Mouse (Mus musculus) embryonic facial prominence, embryonic 13.5 days (tissue): ENCODE measurements at regions not wholly inside any gene's neighbourhood (a gene's known extent, or its start where the extent isn't known, plus 50 kb on each side); places are given as distances from the start of the nearest gene placed in this dataset.

ENCODE experiments used
- ATAC-seq: fragments of 200-750 bp; cut with Nextera tagmentation; 2 replicates; pipeline ENCODE4 v1.8.0; 2017; ENCODE audit warnings: low read depth; ENCODE audit not compliant: insufficient number of reproducible peaks, insufficient read depth, low FRiP score, low TSS enrichment
- H3K27ac ChIP-seq: fragments of 300-500 bp; sonication (generic); 2 replicates; pipeline ENCODE4 v1.5.1; 2015; ENCODE audit warnings: moderate library complexity, mild to moderate bottlenecking, inconsistent platforms
- H3K27me3 ChIP-seq: fragments of 300-500 bp; sonication (generic); 2 replicates; pipeline ENCODE4 v1.6.1; 2015; ENCODE audit warnings: mild to moderate bottlenecking, inconsistent platforms
- H3K36me3 ChIP-seq: fragments of 300-500 bp; sonication (generic); 2 replicates; pipeline ENCODE4 v1.6.1; 2015; ENCODE audit warnings: mild to moderate bottlenecking, inconsistent platforms
- H3K4me1 ChIP-seq: fragments of 300-500 bp; sonication (generic); 2 replicates; pipeline ENCODE4 v1.6.1; 2015; ENCODE audit warnings: inconsistent platforms
- H3K4me2 ChIP-seq: fragments of 300-500 bp; sonication (generic); 2 replicates; pipeline ENCODE4 v1.6.1; 2015; ENCODE audit warnings: moderate library complexity, mild to moderate bottlenecking, inconsistent platforms
- H3K4me3 ChIP-seq: fragments of 300-500 bp; sonication (generic); 2 replicates; pipeline ENCODE4 v1.5.1; 2015; ENCODE audit warnings: mild to moderate bottlenecking, inconsistent platforms
- H3K9ac ChIP-seq: fragments of 300-500 bp; sonication (generic); 2 replicates; pipeline ENCODE4 v1.6.1; 2015; ENCODE audit warnings: mild to moderate bottlenecking, inconsistent platforms
- H3K9me3 ChIP-seq: fragments of 300-500 bp; sonication (generic); 2 replicates; pipeline ENCODE4 v1.6.1; 2016; ENCODE audit warnings: inconsistent platforms
- WGBS: fragments of 180-500 bp; shearing (Covaris S2); methylation state at CpG from one replicate; pipeline ENCODE4 v1.1.7; 2015; ENCODE audit warnings: mixed read lengths; 5-methylcytosine and 5-hydroxymethylcytosine counted together

DNA sequence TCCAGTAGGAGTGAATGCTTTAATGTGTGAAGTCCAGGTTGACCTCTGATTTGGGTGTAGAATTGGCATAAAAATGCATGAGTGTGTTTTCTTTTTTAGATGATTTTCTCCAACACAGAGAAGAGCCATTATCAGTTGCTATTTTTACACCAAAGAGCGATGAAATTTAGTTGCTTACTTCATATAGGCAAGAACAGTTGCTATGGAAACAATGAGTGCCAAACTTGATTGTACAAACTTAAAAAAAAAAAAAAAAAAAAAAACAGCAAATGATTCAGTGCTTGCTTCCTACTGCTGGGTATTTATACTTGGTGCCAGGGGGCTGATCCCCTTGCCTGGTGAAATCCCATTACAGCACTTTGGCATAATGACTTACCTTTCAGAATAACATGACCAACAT, 268.0 kb downstream of the Sec23a start:
- no peaks in the 10 kb centered on the region for H3K4me1 ChIP-seq
- H3K27ac ChIP-seq: no peak overlapping the region
- ATAC-seq: no peak
- no peak overlapping the region for H3K4me3 ChIP-seq
- WGBS: 92% methylated on average over 1 of the region's 1 CpGs
- H3K27me3 ChIP-seq: no peaks in the 10 kb centered on the region
- H3K9ac ChIP-seq: no peak overlapping the region
- no peaks in the 10 kb centered on the region for H3K9me3 ChIP-seq
- no peaks in the 10 kb centered on the region for H3K36me3 ChIP-seq
- H3K4me2 ChIP-seq: no peak overlapping the region

- WGBS: 49% methylated on average over 1 of the region's 1 CpGs
- Histone ChIP-seq H3K4me1 (no peaks in the 10 kb centered on the region), H3K27ac (no peak overlapping the region), H3K9me3 (no peaks in the 10 kb centered on the region), H3K4me2 (no peak overlapping the region), H3K36me3 (no peaks in the 10 kb centered on the region), H3K4me3 (no peak overlapping the region), H3K9ac (no peak overlapping the region), H3K27me3 (no peaks in the 10 kb centered on the region)
- ATAC-seq: no peak
These were observed 283.7 kb downstream of the Sec23a start for GRCm38 (mm10) chr12:58728094-58728493.

- Histone ChIP-seq H3K9ac (no peak overlapping the region), H3K9me3 (no peaks in the 10 kb centered on the region), H3K27me3 (no peaks in the 10 kb centered on the region), H3K4me3 (no peak overlapping the region), H3K4me1 (no peaks in the 10 kb centered on the region), H3K36me3 (no peaks in the 10 kb centered on the region), H3K27ac (no peak overlapping the region), H3K4me2 (no peak overlapping the region)
- no peak for ATAC-seq
- WGBS: 87% methylated on average over 2 of the region's 2 CpGs
These were observed 284.3 kb downstream of the Sec23a start for GRCm38 (mm10) chr12:58727547-58727946.

- Histone ChIP-seq H3K9ac (no peak overlapping the region), H3K4me1 (no peaks in the 10 kb centered on the region), H3K4me3 (no peak overlapping the region), H3K27ac (no peak overlapping the region), H3K36me3 (no peaks in the 10 kb centered on the region), H3K4me2 (no peak overlapping the region), H3K9me3 (no peaks in the 10 kb centered on the region), H3K27me3 (no peaks in the 10 kb centered on the region)
- no peak for ATAC-seq
- WGBS: 82% methylated on average over 6 of the region's 6 CpGs
These were observed 293.9 kb downstream of the Sec23a start for GRCm38 (mm10) chr12:58717908-58718307.

- Histone ChIP-seq H3K27ac (no peak overlapping the region), H3K27me3 (no peaks in the 10 kb centered on the region), H3K4me1 (no peaks in the 10 kb centered on the region), H3K4me2 (no peak overlapping the region), H3K36me3 (no peaks in the 10 kb centered on the region), H3K4me3 (no peak overlapping the region), H3K9me3 (no peaks in the 10 kb centered on the region), H3K9ac (no peak overlapping the region)
- no peak for ATAC-seq
- 78% methylated on average over 1 of the region's 1 CpGs for WGBS
These were observed 297.6 kb downstream of the Sec23a start for GRCm38 (mm10) chr12:58714207-58714606.

- ATAC-seq: no peak
- H3K27ac ChIP-seq: no peak overlapping the region
- WGBS: 80% methylated on average over 5 of the region's 5 CpGs
- no peak overlapping the region for H3K4me3 ChIP-seq
- no peaks in the 10 kb centered on the region for H3K4me1 ChIP-seq
- no peak overlapping the region for H3K4me2 ChIP-seq
- no peaks in the 10 kb centered on the region for H3K9me3 ChIP-seq
- H3K27me3 ChIP-seq: no peaks in the 10 kb centered on the region
- H3K9ac ChIP-seq: no peak overlapping the region
- H3K36me3 ChIP-seq: no peaks in the 10 kb centered on the region
These were observed 316.1 kb downstream of the Sec23a start for GRCm38 (mm10) chr12:58695680-58696079.

DNA sequence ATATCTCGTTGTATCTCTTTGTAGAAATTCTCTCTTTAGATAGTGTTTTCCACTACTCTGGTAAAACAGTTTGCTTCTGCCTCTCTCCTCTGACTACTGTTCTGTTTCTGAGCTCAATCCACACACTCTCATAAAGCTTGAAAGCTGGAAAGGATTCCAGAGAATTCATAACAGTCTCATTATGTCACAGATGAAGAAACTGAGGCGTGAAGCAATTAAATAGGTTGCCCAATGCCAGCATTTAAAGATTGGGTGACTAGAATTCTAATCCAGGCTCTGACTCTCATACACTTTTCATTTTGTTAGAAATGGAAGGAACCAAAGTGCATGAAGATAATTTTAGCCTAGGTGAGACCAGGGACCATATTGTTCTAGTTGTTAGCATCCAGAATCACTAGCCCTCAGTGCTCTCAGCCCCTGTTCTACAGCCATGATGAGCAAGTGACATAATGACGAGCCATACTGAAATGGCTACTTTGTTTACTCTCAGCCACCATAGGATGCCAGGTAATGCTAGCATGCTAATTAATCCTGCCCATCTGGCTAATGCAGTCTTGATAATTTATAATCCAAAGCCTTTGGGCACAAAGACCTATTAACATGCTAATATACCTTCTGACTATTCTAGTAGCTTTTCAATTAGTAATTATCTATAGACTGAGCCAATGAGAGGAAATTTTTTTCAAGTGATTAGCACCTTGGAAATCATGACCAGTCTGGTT, 341.7 kb downstream of the Sec23a start:
- Histone ChIP-seq H3K4me3 (no peak overlapping the region), H3K4me2 (no peak overlapping the region), H3K9me3 (no peaks in the 10 kb centered on the region), H3K27me3 (no peaks in the 10 kb centered on the region), H3K4me1 (no peaks in the 10 kb centered on the region), H3K9ac (no peak overlapping the region), H3K36me3 (no peaks in the 10 kb centered on the region), H3K27ac (no peak overlapping the region)
- ATAC-seq: no peak
- 83% methylated on average over 3 of the region's 3 CpGs for WGBS

DNA sequence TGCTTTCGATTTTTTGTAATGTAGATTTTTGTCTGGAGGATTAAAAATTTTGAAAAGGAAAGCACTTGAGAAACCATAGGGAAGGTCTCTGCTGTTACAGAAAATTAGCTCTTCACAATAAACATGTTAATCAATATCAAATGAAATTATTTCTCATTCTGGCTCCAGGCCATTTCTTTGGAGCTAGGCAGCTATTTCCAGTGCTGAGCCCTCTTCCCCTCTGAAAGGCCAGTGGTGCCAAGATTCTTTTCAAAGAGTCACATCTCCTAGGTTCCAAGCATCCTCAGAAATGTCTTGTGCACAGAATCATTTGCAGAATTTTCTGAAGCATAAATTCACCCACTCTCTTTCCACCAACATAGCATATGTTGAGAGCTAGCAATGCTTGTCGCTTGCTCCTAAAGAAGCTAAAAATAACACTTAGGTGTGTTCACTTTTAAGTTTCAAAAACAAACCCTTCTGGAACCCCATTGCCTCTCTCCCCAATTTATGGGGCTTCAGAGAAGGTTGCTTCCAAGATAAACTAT, 357.2 kb downstream of the Sec23a start:
- no peak overlapping the region for H3K4me2 ChIP-seq
- no peaks in the 10 kb centered on the region for H3K27me3 ChIP-seq
- H3K4me1 ChIP-seq: no peaks in the 10 kb centered on the region; the same call in 1 of the 2 replicates
- no peak overlapping the region for H3K27ac ChIP-seq
- 91% methylated on average over 2 of the region's 2 CpGs for WGBS
- no peak overlapping the region for H3K9ac ChIP-seq
- H3K36me3 ChIP-seq: no peaks in the 10 kb centered on the region
- no peak for ATAC-seq
- no peaks in the 10 kb centered on the region for H3K9me3 ChIP-seq
- H3K4me3 ChIP-seq: no peak overlapping the region

DNA sequence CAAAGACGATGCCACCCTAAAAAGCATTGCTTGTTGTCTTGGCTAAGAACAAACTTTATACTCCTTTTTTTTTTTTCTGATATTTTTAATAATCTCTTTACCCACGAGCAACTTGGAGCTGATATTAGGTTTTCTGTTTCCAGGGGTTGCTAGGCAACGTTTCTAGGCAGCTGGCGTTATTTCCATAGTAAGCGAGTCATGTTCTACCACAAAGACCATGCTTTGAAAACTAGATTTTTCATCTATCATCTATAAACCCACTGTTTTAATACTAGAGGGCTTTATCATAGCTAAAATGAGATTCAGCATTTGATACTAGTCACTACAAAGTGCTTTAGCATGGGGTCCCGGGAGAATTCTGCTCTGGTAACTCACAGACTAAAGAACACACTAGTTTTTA, 358.1 kb downstream of the Sec23a start:
- no peaks in the 10 kb centered on the region for H3K27me3 ChIP-seq
- H3K9me3 ChIP-seq: no peaks in the 10 kb centered on the region
- H3K9ac ChIP-seq: no peak overlapping the region
- H3K4me3 ChIP-seq: no peak overlapping the region
- H3K27ac ChIP-seq: no peak overlapping the region
- no peak for ATAC-seq
- no peak overlapping the region for H3K4me2 ChIP-seq
- 68% methylated on average over 6 of the region's 6 CpGs for WGBS
- H3K4me1 ChIP-seq: no peaks in the 10 kb centered on the region; the same call in 1 of the 2 replicates
- H3K36me3 ChIP-seq: no peaks in the 10 kb centered on the region

GRCm38 (mm10) chr12:58653222-58653621, 358.6 kb downstream of the Sec23a start:
- H3K4me3 ChIP-seq: no peak overlapping the region
- no peak overlapping the region for H3K4me2 ChIP-seq
- H3K9ac ChIP-seq: no peak overlapping the region
- H3K27me3 ChIP-seq: no peaks in the 10 kb centered on the region
- H3K36me3 ChIP-seq: no peaks in the 10 kb centered on the region
- no peaks in the 10 kb centered on the region for H3K9me3 ChIP-seq
- ATAC-seq: no peak
- no peak overlapping the region for H3K27ac ChIP-seq
- 75% methylated on average over 6 of the region's 6 CpGs for WGBS
- H3K4me1 ChIP-seq: no peaks in the 10 kb centered on the region; the same call in 1 of the 2 replicates

- 92% methylated on average over 4 of the region's 4 CpGs for WGBS
- Histone ChIP-seq H3K9me3 (no peaks in the 10 kb centered on the region), H3K36me3 (no peaks in the 10 kb centered on the region), H3K4me3 (no peak overlapping the region), H3K4me2 (no peak overlapping the region), H3K27ac (no peak overlapping the region), H3K9ac (no peak overlapping the region), H3K4me1 (no peaks in the 10 kb centered on the region; the same call in 1 of the 2 replicates), H3K27me3 (no peaks in the 10 kb centered on the region)
- 0 out of 2 replicates have a peak, but pooled peaks have one; percentile 48 for ATAC-seq
These were observed 359.1 kb downstream of the Sec23a start for GRCm38 (mm10) chr12:58652701-58653100.

DNA sequence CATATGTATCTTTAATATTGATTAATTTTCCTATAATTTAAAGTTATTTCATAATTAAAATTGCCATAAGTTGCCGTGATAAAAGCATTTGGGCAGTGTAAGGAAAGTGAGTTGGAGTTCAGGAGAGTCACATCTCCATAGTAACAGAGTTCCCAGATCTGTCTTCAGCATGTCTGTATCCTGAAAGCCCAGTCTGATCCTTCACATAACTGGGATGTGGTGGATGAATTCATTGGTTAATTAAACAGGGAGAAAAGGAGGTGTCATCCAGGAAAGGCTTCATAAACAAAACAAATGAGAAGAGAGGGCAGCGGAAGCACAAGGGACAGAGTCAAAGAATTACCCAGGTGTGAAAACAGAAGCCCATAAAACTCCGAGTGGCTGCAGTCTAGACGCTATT, 363.5 kb downstream of the Sec23a start:
- ATAC-seq: no peak
- no peak overlapping the region for H3K4me2 ChIP-seq

More for the DNA sequence above, 363.5 kb downstream of the Sec23a start:
- H3K4me3 ChIP-seq: no peak overlapping the region
- WGBS: 71% methylated on average over 4 of the region's 4 CpGs
- no peaks in the 10 kb centered on the region for H3K9me3 ChIP-seq
- H3K27ac ChIP-seq: no peak overlapping the region
- no peaks in the 10 kb centered on the region for H3K36me3 ChIP-seq
- H3K9ac ChIP-seq: no peak overlapping the region
- H3K4me1 ChIP-seq: peaks cover 6% of the 10 kb centered on the region
- no peaks in the 10 kb centered on the region for H3K27me3 ChIP-seq
